Comparison of ENCODE assay signal across 8 mouse cellular contexts in genomic region chr19:53859149-53859548, GRCm38 (mm10). TPM values are rescaled to one million over a fixed set of nuclear protein-coding genes. Genes with fewer than 3 reads are reported as not detected.
DNase-seq lines count a peak whose midpoint lies in the region; ATAC-seq lines count a peak whose summit lies in the region.
"Had no signal": no experiment of that assay in that cellular context is flagged by ENCODE, and none has a peak within 500 bp of the region (broad histone marks: within the 10 kb centered on the region; RNA-seq: fewer than 3 reads in every experiment).

No protein-coding gene starts in this region.

- 19% methylated on average over 9 of the region's 9 CpGs for WGBS in neural tube, embryonic 12.5 days
- 48% methylated on average over 9 of the region's 9 CpGs for WGBS in embryonic facial prominence, embryonic 15.5 days
- WGBS in liver, embryonic 13.5 days (ENCODE audit: insufficient replicate concordance), result 26% methylated on average over 9 of the region's 9 CpGs

- H3K4me3 ChIP-seq in neural tube, embryonic 12.5 days, result no peak overlapping the region
- 0 out of 2 replicates have a peak overlapping the region, but pooled peaks have one; percentile 2 for H3K4me3 ChIP-seq in embryonic facial prominence, embryonic 15.5 days (replicated peaks)
- H3K4me3 ChIP-seq in liver, embryonic 13.5 days (replicated peaks), result no peak overlapping the region

- no peak for DNase-seq in neural tube, embryonic 10.5 days (ENCODE audit: extremely low spot score, low spot score)
- DNase-seq in liver, embryonic 13.5 days, result peak; percentile 58
- peak; percentile 64 to 68 for DNase-seq in urinary bladder, postnatal 36 days (ENCODE audit: low spot score in 2 of 2)
- no peak for DNase-seq in MN1 (ENCODE audit: low spot score)
- no peak for DNase-seq in cerebellum, adult 9-10 months
- DNase-seq: heart, postnatal 4 days had no signal

- H3K27ac ChIP-seq in neural tube, embryonic 12.5 days, result no peak overlapping the region
- H3K27ac ChIP-seq in embryonic facial prominence, embryonic 15.5 days (replicated peaks), result peak overlapping the region; percentile 65
- H3K27ac ChIP-seq in liver, embryonic 13.5 days, result no peak overlapping the region

- H3K4me2 ChIP-seq in neural tube, embryonic 12.5 days (replicated peaks), result no peak overlapping the region
- peak overlapping the region; percentile 22; the same call in 1 of the 2 replicates for H3K4me2 ChIP-seq in embryonic facial prominence, embryonic 15.5 days (replicated peaks)
- peak overlapping the region; percentile 39 for H3K4me2 ChIP-seq in liver, embryonic 13.5 days

- no peaks in the 10 kb centered on the region for H3K36me3 ChIP-seq in neural tube, embryonic 12.5 days
- H3K36me3 ChIP-seq in embryonic facial prominence, embryonic 15.5 days, result no peaks in the 10 kb centered on the region
- H3K36me3 ChIP-seq in liver, embryonic 13.5 days, result no peaks in the 10 kb centered on the region

- peaks cover 6% of the 10 kb centered on the region; the same call in 1 of the 2 replicates for H3K27me3 ChIP-seq in neural tube, embryonic 12.5 days (replicated peaks)
- no peaks in the 10 kb centered on the region for H3K27me3 ChIP-seq in embryonic facial prominence, embryonic 15.5 days
- H3K27me3 ChIP-seq in liver, embryonic 13.5 days, result peaks cover 4% of the 10 kb centered on the region; the same call in 1 of the 2 replicates

- H3K4me1 ChIP-seq in neural tube, embryonic 12.5 days, result no peaks in the 10 kb centered on the region
- H3K4me1 ChIP-seq in embryonic facial prominence, embryonic 15.5 days, result peaks cover 42% of the 10 kb centered on the region
- H3K4me1 ChIP-seq in liver, embryonic 13.5 days (replicated peaks), result peaks cover 28% of the 10 kb centered on the region

- no peak overlapping the region for H3K9ac ChIP-seq in neural tube, embryonic 12.5 days
- H3K9ac ChIP-seq in embryonic facial prominence, embryonic 15.5 days, result no peak overlapping the region
- no peak overlapping the region for H3K9ac ChIP-seq in liver, embryonic 13.5 days

- no peaks in the 10 kb centered on the region for H3K9me3 ChIP-seq in neural tube, embryonic 12.5 days
- no peaks in the 10 kb centered on the region for H3K9me3 ChIP-seq in embryonic facial prominence, embryonic 15.5 days (replicated peaks)
- H3K9me3 ChIP-seq in liver, embryonic 13.5 days (replicated peaks), result no peaks in the 10 kb centered on the region

- ATAC-seq in neural tube, embryonic 12.5 days (ENCODE audit: low FRiP score, low read depth), result 0 out of 2 replicates have a peak, but pooled peaks have one; percentile 29
- ATAC-seq in embryonic facial prominence, embryonic 15.5 days (ENCODE audit: insufficient number of reproducible peaks, low FRiP score, low TSS enrichment, low read depth), result no peak
- ATAC-seq in liver, embryonic 13.5 days (ENCODE audit: low read depth), result peak; percentile 77

RNA-seq across cellular contexts. Expression of gene Pdcd4, which starts 32.9 kb away (rescaled TPM):
- polyA plus RNA-seq in neural tube, embryonic 12.5 days (2016; fragmentation: Nextera tagmentation; extraction: Ambion mirVana), result 84.0 and 86.4 TPM in 2 replicates
- 111 and 122 TPM in 2 replicates for polyA plus RNA-seq in embryonic facial prominence, embryonic 15.5 days (2015; fragmentation: Nextera tagmentation; extraction: Ambion mirVana)
- 19.3 and 23.4 TPM in 2 replicates for polyA plus RNA-seq in liver, embryonic 13.5 days (2015; fragmentation: Nextera tagmentation; extraction: Ambion mirVana)

Comparison
In these comparisons a context has a peak if more than half of its experiments do, and no peak if none do; other contexts are left out.
1. DNase-seq: peak in liver, embryonic 13.5 days (single experiment) and urinary bladder, postnatal 36 days (2 of 2); none in neural tube, embryonic 10.5 days (single experiment), MN1 (single experiment) and cerebellum, adult 9-10 months (single experiment).